Mouse (Mus musculus): Measurements from ENCODE around the gene Nos3.

The Nos3 gene

GRCm38 (mm10) chr5:24346313-24346712 lies 18.3 kb upstream of the Nos3 start:
- no peak for DNase-seq

- peak; percentile 56 for DNase-seq
Measured at GRCm38 (mm10) chr5:24347186-24347875, 17.3 kb upstream of the Nos3 start.

GRCm38 (mm10) chr5:24348128-24348527 lies 16.5 kb upstream of the Nos3 start:
- peak; percentile 86 for DNase-seq

- no peak for DNase-seq
Measured at GRCm38 (mm10) chr5:24348546-24348945, 16.1 kb upstream of the Nos3 start.

- no peak for DNase-seq
Measured at GRCm38 (mm10) chr5:24350073-24350472, 14.5 kb upstream of the Nos3 start.

- DNase-seq = no peak
Measured at GRCm38 (mm10) chr5:24350531-24351250, 13.9 kb upstream of the Nos3 start.

GRCm38 (mm10) chr5:24351278-24351677 lies 13.3 kb upstream of the Nos3 start, which contains the start of gene Kcnh2:
TSS of gene Kcnh2 (minus strand) at chr5:24351604.
- no peak for DNase-seq

- peak; percentile 61 for DNase-seq
Measured at GRCm38 (mm10) chr5:24351701-24352171, 12.9 kb upstream of the Nos3 start.

GRCm38 (mm10) chr5:24352251-24352859 lies 12.3 kb upstream of the Nos3 start:
- DNase-seq = no peak

GRCm38 (mm10) chr5:24353327-24353726 lies 11.3 kb upstream of the Nos3 start:
- DNase-seq = no peak

GRCm38 (mm10) chr5:24356764-24357163 lies 7.8 kb upstream of the Nos3 start:
- no peak for DNase-seq

- DNase-seq = peak; percentile 87
Measured at GRCm38 (mm10) chr5:24357461-24357860, 7.1 kb upstream of the Nos3 start.

- peak; percentile 88 for DNase-seq
Measured at GRCm38 (mm10) chr5:24360792-24361454, 3.7 kb upstream of the Nos3 start.

GRCm38 (mm10) chr5:24363467-24363866 lies 1.1 kb upstream of the Nos3 start:
- DNase-seq = no peak

GRCm38 (mm10) chr5:24364061-24364460 lies 549 bp upstream of the Nos3 start:
- no peak for DNase-seq

GRCm38 (mm10) chr5:24364963-24365362 lies 353 bp downstream of the Nos3 start:
- no peak for DNase-seq

- no peak for DNase-seq
Measured at GRCm38 (mm10) chr5:24365528-24365927, 918 bp downstream of the Nos3 start.

GRCm38 (mm10) chr5:24366426-24366825 lies 1.8 kb downstream of the Nos3 start:
- no peak for DNase-seq

GRCm38 (mm10) chr5:24369767-24370166 lies 5.2 kb downstream of the Nos3 start:
- no peak for DNase-seq

- no peak for DNase-seq
Measured at GRCm38 (mm10) chr5:24373807-24374206, 9.2 kb downstream of the Nos3 start.

- DNase-seq = peak; percentile 18
Measured at GRCm38 (mm10) chr5:24374216-24374615, 9.6 kb downstream of the Nos3 start.

GRCm38 (mm10) chr5:24374666-24375328 lies 10.2 kb downstream of the Nos3 start:
- DNase-seq = no peak

- no peak for DNase-seq
Measured at GRCm38 (mm10) chr5:24378700-24379099, 14.1 kb downstream of the Nos3 start.
